Mouse (Mus musculus) embryo, embryonic 11.5 days (tissue): ENCODE data around the gene Sh3bp5l.

ENCODE experiments used
- DNase-seq: peaks from one replicate; pipeline ENCODE4 v3.0.0-alpha.2; 2012; ENCODE audit warnings: low read depth, low spot score

Gene Sh3bp5l

GRCm38 (mm10) chr11:58377686-58378085 is 47.2 kb downstream of the Sh3bp5l start:
- no peak for DNase-seq

GRCm38 (mm10) chr11:58378763-58379278 is 48.3 kb downstream of the Sh3bp5l start, which contains the start of gene Lypd8:
Lypd8 (plus strand) TSS chr11:58379043.
- DNase-seq = no peak

GRCm38 (mm10) chr11:58379516-58379915 is 49.0 kb downstream of the Sh3bp5l start:
- no peak for DNase-seq

GRCm38 (mm10) chr11:58382471-58382870 is 51.9 kb downstream of the Sh3bp5l start:
- no peak for DNase-seq
